Comparison of ENCODE assay signal across 8 mouse cellular contexts in the genomic region with DNA sequence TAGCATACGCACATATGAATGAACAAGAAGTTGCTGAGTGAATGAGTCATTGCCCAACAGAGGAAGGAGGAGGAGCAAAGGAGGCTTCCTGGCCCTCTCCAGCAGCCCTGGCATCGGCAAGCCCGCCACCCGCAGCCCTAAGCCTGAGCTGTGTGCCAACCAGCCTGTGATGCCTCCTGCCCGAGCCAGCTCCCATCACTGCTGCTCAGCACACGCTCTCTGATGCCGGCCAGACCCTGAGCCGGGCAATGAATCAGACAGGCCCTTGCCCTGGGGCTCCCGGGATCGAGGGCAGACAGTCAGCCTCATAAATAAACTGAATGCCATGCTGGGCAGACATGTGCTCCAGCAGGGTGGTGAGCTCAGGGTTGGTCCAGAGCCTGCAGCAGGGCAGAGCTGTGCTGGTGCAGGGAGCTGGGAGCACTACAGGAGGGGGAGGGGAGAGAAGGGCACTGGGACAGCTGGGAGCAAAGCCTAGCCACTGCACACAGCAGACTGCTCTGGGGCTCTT. TPM values are rescaled to one million over a fixed set of nuclear protein-coding genes. Genes with fewer than 3 reads are reported as not detected.
DNase-seq lines count a peak whose midpoint lies in the region; ATAC-seq lines count a peak whose summit lies in the region.

No protein-coding gene starts in this region.

- no peaks in the 10 kb centered on the region for H3K27me3 ChIP-seq in neural tube, embryonic 11.5 days (ENCODE audit: control insufficient read depth, insufficient read depth, low read length)
- no peaks in the 10 kb centered on the region for H3K27me3 ChIP-seq in neural tube, embryonic 15.5 days (replicated peaks)

- H3K9ac ChIP-seq in neural tube, embryonic 11.5 days (ENCODE audit: low read length) = no peak overlapping the region
- 0 out of 2 replicates have a peak overlapping the region, but pooled peaks have one; percentile 15 for H3K9ac ChIP-seq in neural tube, embryonic 15.5 days (replicated peaks)

- H3K27ac ChIP-seq in neural tube, embryonic 11.5 days (ENCODE audit: low read depth, low read length) = no peak overlapping the region
- peak overlapping the region; percentile 28; the same call in 1 of the 2 replicates for H3K27ac ChIP-seq in neural tube, embryonic 15.5 days (replicated peaks)

- H3K4me1 ChIP-seq in neural tube, embryonic 11.5 days (ENCODE audit: control insufficient read depth, insufficient read depth, low read length) = peaks cover 5% of the 10 kb centered on the region; the same call in 1 of the 2 replicates
- peaks cover 8% of the 10 kb centered on the region for H3K4me1 ChIP-seq in neural tube, embryonic 15.5 days

- no peaks in the 10 kb centered on the region for H3K9me3 ChIP-seq in neural tube, embryonic 11.5 days (ENCODE audit: control insufficient read depth, low read length)
- no peaks in the 10 kb centered on the region for H3K9me3 ChIP-seq in neural tube, embryonic 15.5 days (replicated peaks)

- ATAC-seq in neural tube, embryonic 11.5 days (ENCODE audit: insufficient read depth, low FRiP score, low TSS enrichment) = peak; percentile 69
- ATAC-seq in neural tube, embryonic 15.5 days (ENCODE audit: low FRiP score) = peak; percentile 90

- no peaks in the 10 kb centered on the region for H3K36me3 ChIP-seq in neural tube, embryonic 11.5 days (ENCODE audit: control insufficient read depth, insufficient read depth, low read length)
- no peaks in the 10 kb centered on the region for H3K36me3 ChIP-seq in neural tube, embryonic 15.5 days

- WGBS in neural tube, embryonic 11.5 days = 73% methylated on average over 10 of the region's 10 CpGs
- 30% methylated on average over 10 of the region's 10 CpGs for WGBS in neural tube, embryonic 15.5 days

- DNase-seq in neural tube, embryonic 11.5 days (ENCODE audit: low spot score) = no peak
- no peak for DNase-seq in neural tube, embryonic 10.5 days (ENCODE audit: extremely low spot score, low spot score)
- peak; percentile 93 for DNase-seq in cerebellum, adult 9-10 months
- peak; percentile 68 for DNase-seq in gastrocnemius, postnatal 14 days
- peak; percentile 40 to 87 for DNase-seq in left cerebral cortex, postnatal 25 days (ENCODE audit: low spot score in 2 of 2)
- no peak for DNase-seq in spleen, postnatal 4 days (ENCODE audit: low spot score in 2 of 2)
- no peak for DNase-seq in heart, postnatal 36 days

- intact Hi-C loops in gastrocnemius, postnatal 14 days (cut with DNase I; ENCODE audit: low total_unique reads) = no loop called here
- intact Hi-C loops in left cerebral cortex, postnatal 25 days (cut with DNase I) = no loop called here
- intact Hi-C loops in heart, postnatal 36 days (cut with DNase I) = loop anchor here (1.0 kb wide), 1 partner anchor 59 kb away; no protein-coding TSS in a partner anchor

- H3K4me3 ChIP-seq in neural tube, embryonic 11.5 days (ENCODE audit: low read depth, low read length) = no peak overlapping the region
- no peak overlapping the region for H3K4me3 ChIP-seq in neural tube, embryonic 15.5 days (replicated peaks)

- H3K4me2 ChIP-seq in neural tube, embryonic 11.5 days (ENCODE audit: low read depth) = no peak overlapping the region
- no peak overlapping the region; the same call in 1 of the 2 replicates for H3K4me2 ChIP-seq in neural tube, embryonic 15.5 days

RNA-seq across cellular contexts. Expression of a gene that starts 27.7 kb away (rescaled TPM):
- not detected in 2 replicates for polyA plus RNA-seq in neural tube, embryonic 11.5 days (2014; fragmentation: Nextera tagmentation; extraction: Ambion mirVana)
- total RNA-seq in gastrocnemius, postnatal 14 days (2021) = not detected
- total RNA-seq in left cerebral cortex, postnatal 25 days (2021) = not detected
- polyA plus RNA-seq in neural tube, embryonic 15.5 days (2015; fragmentation: Nextera tagmentation; extraction: Ambion mirVana) = 0.14 and 1.3 TPM in 2 replicates
- not detected for total RNA-seq in heart, postnatal 36 days (2021)

Comparison
In these comparisons a context has a peak if more than half of its experiments do, and no peak if none do; other contexts are left out.
1. DNase-seq: peak in cerebellum, adult 9-10 months (single experiment), gastrocnemius, postnatal 14 days (single experiment) and left cerebral cortex, postnatal 25 days (2 of 2); none in neural tube, embryonic 11.5 days (single experiment), neural tube, embryonic 10.5 days (single experiment), spleen, postnatal 4 days (0 of 2) and heart, postnatal 36 days (0 of 2).